Comparison of ENCODE assay signal across 28 mouse cellular contexts in the genomic region with DNA sequence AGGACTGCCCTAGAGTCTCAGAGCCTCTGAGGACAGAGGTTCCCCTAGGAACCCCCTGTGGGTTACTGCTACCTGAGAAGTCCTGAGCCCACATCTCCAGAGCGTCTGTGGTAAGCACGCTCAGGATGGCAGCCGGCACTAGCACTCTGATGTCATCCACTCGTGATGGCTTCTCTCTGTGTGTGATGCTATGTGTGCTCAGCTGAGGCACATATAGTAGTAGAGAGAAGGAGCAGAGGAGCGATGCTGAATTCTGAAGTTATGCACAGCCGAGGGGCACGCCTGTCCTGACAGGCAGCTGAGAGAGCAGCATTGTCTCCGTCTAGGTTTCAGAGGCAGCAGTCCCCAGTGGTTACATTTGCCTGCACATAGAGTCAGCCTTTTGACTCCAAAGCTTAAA. TPM values are rescaled to one million over a fixed set of nuclear protein-coding genes. Genes with fewer than 3 reads are reported as not detected.
A peak's percentile ranks its signal among the peaks of the same experiment; 100 is the strongest.
DNase-seq lines count a peak whose midpoint lies in the region; ATAC-seq lines count a peak whose summit lies in the region.
"Had no signal": no experiment of that assay in that cellular context is flagged by ENCODE, and none has a peak within 500 bp of the region (broad histone marks: within the 10 kb centered on the region; RNA-seq: fewer than 3 reads in every experiment).

No protein-coding gene starts in this region.

- no peaks in the 10 kb centered on the region for H3K9me3 ChIP-seq in forebrain, embryonic 16.5 days (ENCODE audit: control insufficient read depth, low read length)
- H3K9me3 ChIP-seq: forebrain, embryonic 15.5 days; heart, embryonic 10.5 days; kidney, embryonic 15.5 days; limb, embryonic 15.5 days; liver, embryonic 15.5 days; midbrain, embryonic 10.5 days; neural tube, embryonic 15.5 days had no signal

- H3K9ac ChIP-seq in forebrain, embryonic 16.5 days (replicated peaks; ENCODE audit: low read depth, low read length), result no peak overlapping the region
- H3K9ac ChIP-seq: forebrain, embryonic 15.5 days; kidney, embryonic 15.5 days; limb, embryonic 15.5 days; liver, embryonic 15.5 days; neural tube, embryonic 15.5 days had no signal

- no peaks in the 10 kb centered on the region for H3K4me1 ChIP-seq in forebrain, embryonic 16.5 days (replicated peaks; ENCODE audit: control insufficient read depth, insufficient read depth, low read length)
- H3K4me1 ChIP-seq: forebrain, embryonic 15.5 days; kidney, embryonic 15.5 days; limb, embryonic 15.5 days; midbrain, embryonic 10.5 days; neural tube, embryonic 15.5 days had no signal

- no peaks in the 10 kb centered on the region for H3K27me3 ChIP-seq in forebrain, embryonic 16.5 days (replicated peaks; ENCODE audit: control insufficient read depth, insufficient read depth, low read length)
- H3K27me3 ChIP-seq: forebrain, embryonic 15.5 days; limb, embryonic 15.5 days; liver, embryonic 15.5 days; neural tube, embryonic 15.5 days had no signal

- H3K27ac ChIP-seq in forebrain, embryonic 16.5 days (ENCODE audit: low read length), result no peak overlapping the region
- H3K27ac ChIP-seq: forebrain, embryonic 15.5 days; kidney, embryonic 15.5 days; limb, embryonic 15.5 days; liver, embryonic 15.5 days; midbrain, embryonic 10.5 days; neural tube, embryonic 15.5 days; stomach, postnatal 0 days had no signal

- ATAC-seq in frontal cortex, adult (ENCODE audit: low TSS enrichment), result peak; percentile 38; the same call in 1 of the 2 replicates
- ATAC-seq in activated CD4-positive, CD25-positive, alpha-beta regulatory T cell, adult 4 months, result peak; percentile 30
- no peak for ATAC-seq in forebrain, embryonic 16.5 days
- ATAC-seq: forebrain, embryonic 15.5 days; hindbrain, embryonic 16.5 days; intestine, embryonic 16.5 days; midbrain, embryonic 16.5 days had no signal

- 84% methylated on average over 8 of the region's 8 CpGs for WGBS in forebrain, embryonic 16.5 days

- H3K4me3 ChIP-seq in forebrain, embryonic 16.5 days (replicated peaks; ENCODE audit: low read length), result no peak overlapping the region
- H3K4me3 ChIP-seq: forebrain, embryonic 15.5 days; heart, embryonic 10.5 days; kidney, embryonic 15.5 days; left cerebral cortex, adult 2 months; limb, embryonic 15.5 days; liver, embryonic 15.5 days; midbrain, embryonic 10.5 days; neural tube, embryonic 15.5 days had no signal

- no peak for DNase-seq in frontal cortex, postnatal 36 days (ENCODE audit: low spot score in 2 of 2)
- peak; percentile 44 for DNase-seq in CD4-positive helper T cell, adult 2 months (ENCODE audit: low read depth, low spot score)
- peak; percentile 58 for DNase-seq in thymus, postnatal 14 days
- DNase-seq in left cerebral cortex, adult 18-20 months (ENCODE audit: low spot score in 2 of 2), result no peak
- DNase-seq in spleen, postnatal 10 days (ENCODE audit: low spot score in 2 of 2), result no peak
- DNase-seq: adrenal gland, postnatal 10 days; cerebellum, adult 2 months; cerebellum, postnatal 36 days; kidney, postnatal 36 days; left cerebral cortex, postnatal 4 days; lung, postnatal 4 days; right cerebral cortex, adult 18-20 months had no signal

- H3K4me2 ChIP-seq in forebrain, embryonic 16.5 days (ENCODE audit: low read length), result no peak overlapping the region
- H3K4me2 ChIP-seq: forebrain, embryonic 15.5 days; kidney, embryonic 15.5 days; limb, embryonic 15.5 days; liver, embryonic 15.5 days; neural tube, embryonic 15.5 days had no signal

- H3K36me3 ChIP-seq in forebrain, embryonic 16.5 days (ENCODE audit: control insufficient read depth, insufficient read depth), result no peaks in the 10 kb centered on the region
- H3K36me3 ChIP-seq: forebrain, embryonic 15.5 days; kidney, embryonic 15.5 days; limb, embryonic 15.5 days; liver, embryonic 15.5 days; midbrain, embryonic 10.5 days; neural tube, embryonic 15.5 days had no signal

RNA-seq across cellular contexts. Expression of a gene that starts 12.6 kb away (rescaled TPM):
- polyA plus RNA-seq in activated CD4-positive, CD25-positive, alpha-beta regulatory T cell, adult 4 months (2017; shearing (Covaris generic)), result 10 to 100 TPM; 25.3 to 30.0 TPM
- total RNA-seq in left cerebral cortex, adult 18-20 months (2021), result 10 to 100 TPM; 51.6 to 52.7 TPM
- 4.1 and 5.2 TPM in 2 replicates for polyA plus RNA-seq in forebrain, embryonic 16.5 days (2015; fragmentation: Nextera tagmentation; extraction: Ambion mirVana)

RNA-seq across cellular contexts. Expression of a gene that starts 47.3 kb away (rescaled TPM):
- polyA plus RNA-seq in activated CD4-positive, CD25-positive, alpha-beta regulatory T cell, adult 4 months (2017; shearing (Covaris generic)), result 1 to 10 TPM; 1.7 TPM
- under 1 TPM in 1 of 2 experiments, not detected in 1; 0.09 TPM for total RNA-seq in left cerebral cortex, adult 18-20 months (2021)
- polyA plus RNA-seq in forebrain, embryonic 16.5 days (2015; fragmentation: Nextera tagmentation; extraction: Ambion mirVana), result 0.10 and 0.11 TPM in 2 replicates
- total RNA-seq: left cerebral cortex, adult 2 months; MEL had no signal

RNA-seq across cellular contexts. Expression of a gene that starts 57.9 kb away (rescaled TPM):
- 10 to 100 TPM; 74.4 to 95.6 TPM for polyA plus RNA-seq in activated CD4-positive, CD25-positive, alpha-beta regulatory T cell, adult 4 months (2017; shearing (Covaris generic))
- total RNA-seq in left cerebral cortex, adult 18-20 months (2021), result 10 to 100 TPM; 57.6 to 57.9 TPM
- polyA plus RNA-seq in forebrain, embryonic 16.5 days (2015; fragmentation: Nextera tagmentation; extraction: Ambion mirVana), result 67.7 and 67.9 TPM in 2 replicates

Comparison
In these comparisons a context has a peak if more than half of its experiments do, and no peak if none do; other contexts are left out.
1. DNase-seq: peak in CD4-positive helper T cell, adult 2 months (single experiment) and thymus, postnatal 14 days (single experiment); none in frontal cortex, postnatal 36 days (0 of 2), left cerebral cortex, adult 18-20 months (0 of 2) and spleen, postnatal 10 days (0 of 2).